Mouse (Mus musculus) testis, adult 2 months (tissue): ENCODE results near the gene Egfl8.

Source experiments
- CTCF ChIP-seq: fragments of 200-500 bp; IDR thresholded peaks from 2 replicates; pipeline ENCODE4 v1.5.1; 2012; ENCODE audit warnings: low read depth, mild to moderate bottlenecking, inconsistent platforms, low read length, moderate library complexity; ENCODE audit not compliant: control insufficient read depth, insufficient read depth, insufficient replicate concordance
- POLR2A ChIP-seq: fragments of 200-500 bp; IDR thresholded peaks from 2 replicates; pipeline ENCODE4 v1.6.1; 2012; ENCODE audit warnings: low read depth, mild to moderate bottlenecking, inconsistent platforms, low read length, moderate library complexity; ENCODE audit not compliant: control insufficient read depth

- TF ChIP-seq CTCF, result no peak
- TF ChIP-seq POLR2A, result no peak; the same call in 1 of the 2 replicates
Measured at GRCm38 (mm10) chr17:34643944-34644343, 28.2 kb upstream of the Egfl8 start.
